Mouse (Mus musculus) stomach, embryonic 16.5 days (tissue): ENCODE measurements around the gene Slc25a13. TPM values are rescaled to one million over a fixed set of nuclear protein-coding genes. Genes with fewer than 3 reads are reported as not detected.
A peak's percentile ranks its signal among the peaks of the same experiment; 100 is the strongest.

Source experiments
- ATAC-seq: fragments of 200-750 bp; cut with Nextera tagmentation; 2 replicates; pipeline ENCODE4 v1.8.0; 2017; ENCODE audit warnings: moderate number of reproducible peaks, moderate TSS enrichment; ENCODE audit not compliant: insufficient read depth, low FRiP score
- H3K27ac ChIP-seq: fragments of 300-500 bp; sonication (generic); 2 replicates; pipeline ENCODE4 v1.5.1; 2014; ENCODE audit warnings: low read length
- H3K27me3 ChIP-seq: fragments of 300-500 bp; sonication (generic); 2 replicates; pipeline ENCODE4 v1.6.1; 2014; ENCODE audit warnings: low read length, control low read depth, mixed read lengths; ENCODE audit not compliant: control insufficient read depth, insufficient read depth
- H3K36me3 ChIP-seq: fragments of 300-500 bp; sonication (generic); 2 replicates; pipeline ENCODE4 v1.6.1; 2014; ENCODE audit warnings: low read length; ENCODE audit not compliant: control insufficient read depth, insufficient read depth
- H3K4me1 ChIP-seq: fragments of 300-500 bp; sonication (generic); 2 replicates; pipeline ENCODE4 v1.6.1; 2014; ENCODE audit warnings: low read length, control low read depth, mixed read lengths; ENCODE audit not compliant: control insufficient read depth, insufficient read depth
- H3K4me2 ChIP-seq: fragments of 300-500 bp; sonication (generic); 2 replicates; pipeline ENCODE4 v1.6.1; 2014; ENCODE audit warnings: low read depth, low read length, mixed read lengths
- H3K4me3 ChIP-seq: fragments of 300-500 bp; sonication (generic); replicated peaks from 2 replicates; pipeline ENCODE4 v1.5.1; 2014; ENCODE audit warnings: mild to moderate bottlenecking, low read length
- H3K9ac ChIP-seq: fragments of 300-500 bp; sonication (generic); 2 replicates; pipeline ENCODE4 v1.6.1; 2014; ENCODE audit warnings: low read length
- H3K9me3 ChIP-seq: fragments of 300-500 bp; sonication (generic); replicated peaks from 2 replicates; pipeline ENCODE4 v1.6.1; 2016; ENCODE audit warnings: low read length, control low read depth; ENCODE audit not compliant: control insufficient read depth
- WGBS: fragments of 180-500 bp; shearing (Covaris S2); extraction: QIAGEN DNeasy Blood & Tissue Kit; methylation state at CpG from one replicate; pipeline ENCODE4 v1.1.7; 2014; 5-methylcytosine and 5-hydroxymethylcytosine counted together
- polyA plus RNA-seq: library from polyadenylated mRNA; unstranded; fragments of >200 nt; fragmentation: Nextera tagmentation; extraction: Ambion mirVana; gene quantifications from 2 replicates; pipeline ENCODE4 v1.2.1, GENCODE M21; 2015

Gene Slc25a13
- polyA plus RNA-seq, 1 experiment from 2014 or later: 33.3 TPM

- 70% methylated on average over 3 of the region's 3 CpGs for WGBS
- ATAC-seq: no peak
Measured at GRCm38 (mm10) chr6:6058548-6058947, 158.4 kb downstream of the Slc25a13 start.

DNA sequence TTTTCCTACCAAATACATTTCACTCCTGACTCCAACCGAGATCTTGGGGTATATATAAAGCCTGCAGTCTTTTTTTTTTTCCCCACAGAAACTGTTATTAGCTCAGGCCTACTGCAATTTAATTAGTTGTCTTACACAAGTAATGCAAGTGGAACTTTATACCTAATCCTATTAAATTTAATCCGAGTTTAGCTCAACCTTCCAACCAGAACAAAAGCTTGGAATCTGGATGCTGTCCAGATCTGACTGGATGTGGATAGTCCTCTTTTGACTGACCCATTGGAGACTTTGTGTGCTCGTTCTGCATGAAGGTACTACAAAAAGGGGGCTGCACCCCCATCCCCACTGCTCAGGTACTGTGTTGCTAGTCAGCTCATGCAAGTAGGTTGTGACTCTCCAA is 163.0 kb downstream of the Slc25a13 start:
- H3K4me1 ChIP-seq: no peaks in the 10 kb centered on the region
- ATAC-seq: no peak
- H3K36me3 ChIP-seq: no peaks in the 10 kb centered on the region
- H3K4me2 ChIP-seq: no peak overlapping the region
- H3K27ac ChIP-seq: no peak overlapping the region
- no peak overlapping the region for H3K9ac ChIP-seq
- WGBS: 78% methylated on average over 3 of the region's 3 CpGs
- H3K27me3 ChIP-seq: no peaks in the 10 kb centered on the region
- H3K4me3 ChIP-seq: no peak overlapping the region
- no peaks in the 10 kb centered on the region for H3K9me3 ChIP-seq

More at GRCm38 (mm10) chr6:6058548-6058947, 158.4 kb downstream of the Slc25a13 start:
- H3K9ac ChIP-seq: no peak overlapping the region
- no peak overlapping the region for H3K4me3 ChIP-seq
- no peaks in the 10 kb centered on the region for H3K27me3 ChIP-seq
- no peak overlapping the region for H3K4me2 ChIP-seq
- no peak overlapping the region for H3K27ac ChIP-seq
- no peaks in the 10 kb centered on the region for H3K36me3 ChIP-seq
- H3K9me3 ChIP-seq: no peaks in the 10 kb centered on the region
- no peaks in the 10 kb centered on the region for H3K4me1 ChIP-seq

- Histone ChIP-seq H3K4me2 (no peak overlapping the region), H3K4me3 (no peak overlapping the region), H3K27ac (no peak overlapping the region), H3K36me3 (no peaks in the 10 kb centered on the region), H3K4me1 (no peaks in the 10 kb centered on the region), H3K9ac (no peak overlapping the region), H3K27me3 (no peaks in the 10 kb centered on the region), H3K9me3 (no peaks in the 10 kb centered on the region)
- ATAC-seq: no peak
- WGBS: 66% methylated on average over 11 of the region's 11 CpGs
Measured at GRCm38 (mm10) chr6:6052696-6053095, 164.3 kb downstream of the Slc25a13 start.

- Histone ChIP-seq H3K27ac (no peak overlapping the region), H3K27me3 (no peaks in the 10 kb centered on the region), H3K4me3 (no peak overlapping the region), H3K9ac (no peak overlapping the region), H3K36me3 (no peaks in the 10 kb centered on the region), H3K4me1 (peaks cover 4% of the 10 kb centered on the region; the same call in 1 of the 2 replicates), H3K9me3 (no peaks in the 10 kb centered on the region), H3K4me2 (no peak overlapping the region)
- WGBS: 51% methylated on average over 12 of the region's 12 CpGs
- ATAC-seq: no peak
Measured at GRCm38 (mm10) chr6:6046729-6047424, 170.1 kb downstream of the Slc25a13 start.

- Histone ChIP-seq H3K9ac (peak overlapping the region; percentile 16; the same call in 1 of the 2 replicates), H3K4me3 (no peak overlapping the region), H3K27ac (no peak overlapping the region), H3K4me1 (no peaks in the 10 kb centered on the region), H3K4me2 (no peak overlapping the region), H3K27me3 (no peaks in the 10 kb centered on the region), H3K9me3 (no peaks in the 10 kb centered on the region), H3K36me3 (no peaks in the 10 kb centered on the region)
- 54% methylated on average over 18 of the region's 18 CpGs for WGBS
- ATAC-seq: no peak; the same call in 1 of the 2 replicates
Measured at GRCm38 (mm10) chr6:6038773-6039550, 178.0 kb downstream of the Slc25a13 start.

GRCm38 (mm10) chr6:6027664-6028063 is 189.3 kb downstream of the Slc25a13 start:
- no peak for ATAC-seq
- no peaks in the 10 kb centered on the region for H3K9me3 ChIP-seq
- H3K27ac ChIP-seq: no peak overlapping the region
- no peaks in the 10 kb centered on the region for H3K4me1 ChIP-seq
- no peaks in the 10 kb centered on the region for H3K27me3 ChIP-seq
- 73% methylated on average over 6 of the region's 6 CpGs for WGBS
- H3K9ac ChIP-seq: no peak overlapping the region
- no peaks in the 10 kb centered on the region for H3K36me3 ChIP-seq
- H3K4me3 ChIP-seq: no peak overlapping the region
- H3K4me2 ChIP-seq: no peak overlapping the region

- Histone ChIP-seq H3K36me3 (no peaks in the 10 kb centered on the region), H3K4me2 (no peak overlapping the region), H3K9me3 (no peaks in the 10 kb centered on the region), H3K9ac (no peak overlapping the region), H3K27ac (no peak overlapping the region), H3K4me3 (no peak overlapping the region), H3K27me3 (no peaks in the 10 kb centered on the region), H3K4me1 (no peaks in the 10 kb centered on the region)
- WGBS: 57% methylated on average over 6 of the region's 6 CpGs
- ATAC-seq: no peak
Measured at GRCm38 (mm10) chr6:6023976-6024375, 193.0 kb downstream of the Slc25a13 start.

DNA sequence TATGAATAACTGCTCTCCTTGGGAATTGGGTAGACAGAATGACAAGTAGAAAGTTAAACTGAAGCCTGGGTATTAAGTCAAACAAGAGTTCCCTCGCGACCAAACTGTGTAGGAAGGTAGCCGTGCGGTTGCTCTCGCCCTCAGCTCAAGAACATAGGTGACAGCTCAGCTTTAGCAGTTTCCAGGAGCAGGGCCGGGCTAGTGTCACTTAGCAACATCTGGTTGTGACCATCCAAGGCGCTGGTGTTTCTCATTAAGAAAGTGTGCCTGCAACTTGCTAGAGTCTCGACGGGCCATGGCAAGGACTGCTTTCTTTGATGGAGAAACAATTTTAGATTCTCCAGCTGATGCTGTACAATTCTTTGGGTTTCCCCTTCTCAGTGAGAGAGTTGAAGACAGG is 200.0 kb downstream of the Slc25a13 start:
- no peaks in the 10 kb centered on the region for H3K9me3 ChIP-seq
- no peak overlapping the region for H3K27ac ChIP-seq
- no peak overlapping the region for H3K4me2 ChIP-seq
- H3K4me1 ChIP-seq: no peaks in the 10 kb centered on the region
- H3K27me3 ChIP-seq: no peaks in the 10 kb centered on the region
- H3K9ac ChIP-seq: no peak overlapping the region
- no peak for ATAC-seq
- no peak overlapping the region for H3K4me3 ChIP-seq
- 40% methylated on average over 9 of the region's 9 CpGs for WGBS
- no peaks in the 10 kb centered on the region for H3K36me3 ChIP-seq

- 51% methylated on average over 15 of the region's 15 CpGs for WGBS
- Histone ChIP-seq H3K27ac (no peak overlapping the region), H3K27me3 (no peaks in the 10 kb centered on the region), H3K36me3 (no peaks in the 10 kb centered on the region), H3K4me2 (no peak overlapping the region), H3K4me1 (no peaks in the 10 kb centered on the region), H3K9me3 (no peaks in the 10 kb centered on the region), H3K9ac (no peak overlapping the region), H3K4me3 (no peak overlapping the region)
- no peak for ATAC-seq
Measured at GRCm38 (mm10) chr6:6015616-6016015, 201.4 kb downstream of the Slc25a13 start.
